Mouse (Mus musculus) embryonic facial prominence, embryonic 12.5 days (tissue): ENCODE data around the gene Mtss1l. TPM values are rescaled to one million over a fixed set of nuclear protein-coding genes. Genes with fewer than 3 reads are reported as not detected.

ENCODE experiments used
- ATAC-seq: fragments of 200-750 bp; cut with Nextera tagmentation; 2 replicates; pipeline ENCODE4 v1.8.0; 2017; ENCODE audit not compliant: insufficient number of reproducible peaks, insufficient read depth, low FRiP score, low TSS enrichment
- H3K27ac ChIP-seq: fragments of 300-500 bp; sonication (generic); 2 replicates; pipeline ENCODE4 v1.5.1; 2016; ENCODE audit warnings: mild to moderate bottlenecking
- H3K27me3 ChIP-seq: fragments of 300-500 bp; sonication (generic); 2 replicates; pipeline ENCODE4 v1.6.1; 2016; ENCODE audit warnings: mild to moderate bottlenecking, moderate library complexity
- H3K36me3 ChIP-seq: fragments of 300-500 bp; sonication (generic); 2 replicates; pipeline ENCODE4 v1.6.1; 2016; ENCODE audit warnings: mild to moderate bottlenecking
- H3K4me1 ChIP-seq: fragments of 300-500 bp; sonication (generic); 2 replicates; pipeline ENCODE4 v1.6.1; 2016
- H3K4me2 ChIP-seq: fragments of 300-500 bp; sonication (generic); replicated peaks from 2 replicates; pipeline ENCODE4 v1.6.1; 2016; ENCODE audit warnings: mild to moderate bottlenecking, moderate library complexity
- H3K4me3 ChIP-seq: fragments of 300-500 bp; sonication (generic); 2 replicates; pipeline ENCODE4 v1.5.1; 2016; ENCODE audit warnings: mild to moderate bottlenecking
- H3K9ac ChIP-seq: fragments of 300-500 bp; sonication (generic); 2 replicates; pipeline ENCODE4 v1.6.1; 2016; ENCODE audit warnings: mild to moderate bottlenecking, moderate library complexity
- H3K9me3 ChIP-seq: fragments of 300-500 bp; sonication (generic); 2 replicates; pipeline ENCODE4 v1.6.1; 2016; ENCODE audit warnings: mild to moderate bottlenecking, moderate library complexity
- WGBS: fragments of 180-500 bp; shearing (Covaris S2); methylation state at CpG from one replicate; pipeline ENCODE4 v1.1.7; 2016; 5-methylcytosine and 5-hydroxymethylcytosine counted together
- polyA plus RNA-seq: library from polyadenylated mRNA; unstranded; fragments of >200 nt; fragmentation: Nextera tagmentation; extraction: Ambion mirVana; gene quantifications from 2 replicates; pipeline ENCODE4 v1.2.1, GENCODE M21; 2016

Gene Mtss1l
- polyA plus RNA-seq, 1 experiment from 2014 or later, result 10.9 TPM

- no peak overlapping the region for H3K27ac ChIP-seq
- WGBS, result 83% methylated on average over 4 of the region's 4 CpGs
- H3K9ac ChIP-seq, result no peak overlapping the region
- ATAC-seq, result no peak
- H3K4me3 ChIP-seq, result no peak overlapping the region
- H3K27me3 ChIP-seq, result no peaks in the 10 kb centered on the region
- no peak overlapping the region for H3K4me2 ChIP-seq
- no peaks in the 10 kb centered on the region for H3K4me1 ChIP-seq
- no peaks in the 10 kb centered on the region for H3K9me3 ChIP-seq
- H3K36me3 ChIP-seq, result peaks cover 7% of the 10 kb centered on the region; the same call in 1 of the 2 replicates
Measured at GRCm38 (mm10) chr8:110696051-110696450, 25.2 kb upstream of the Mtss1l start.

- H3K27me3 ChIP-seq, result no peaks in the 10 kb centered on the region
- no peak overlapping the region for H3K27ac ChIP-seq
- 78% methylated on average over 5 of the region's 5 CpGs for WGBS
- peaks cover 12% of the 10 kb centered on the region for H3K36me3 ChIP-seq
- H3K9me3 ChIP-seq, result no peaks in the 10 kb centered on the region
- ATAC-seq, result no peak
- no peak overlapping the region for H3K4me2 ChIP-seq
- H3K4me1 ChIP-seq, result peaks cover 7% of the 10 kb centered on the region; the same call in 1 of the 2 replicates
- H3K4me3 ChIP-seq, result no peak overlapping the region
- no peak overlapping the region for H3K9ac ChIP-seq
Measured at GRCm38 (mm10) chr8:110697571-110697970, 23.7 kb upstream of the Mtss1l start.

- peaks cover 12% of the 10 kb centered on the region for H3K4me1 ChIP-seq
- no peaks in the 10 kb centered on the region for H3K27me3 ChIP-seq
- 88% methylated on average over 1 of the region's 1 CpGs for WGBS
- peaks cover 12% of the 10 kb centered on the region for H3K36me3 ChIP-seq
- H3K4me3 ChIP-seq, result no peak overlapping the region
- no peak for ATAC-seq
- H3K27ac ChIP-seq, result no peak overlapping the region
- no peak overlapping the region for H3K9ac ChIP-seq
- no peak overlapping the region for H3K4me2 ChIP-seq
- no peaks in the 10 kb centered on the region for H3K9me3 ChIP-seq
Measured at GRCm38 (mm10) chr8:110698098-110698497, 23.2 kb upstream of the Mtss1l start.

GRCm38 (mm10) chr8:110699501-110699900 is 21.8 kb upstream of the Mtss1l start:
- no peak for ATAC-seq
- H3K27ac ChIP-seq, result no peak overlapping the region
- no peaks in the 10 kb centered on the region for H3K9me3 ChIP-seq
- H3K4me1 ChIP-seq, result peaks cover 15% of the 10 kb centered on the region
- H3K36me3 ChIP-seq, result peaks cover 12% of the 10 kb centered on the region
- H3K4me2 ChIP-seq, result no peak overlapping the region
- H3K27me3 ChIP-seq, result no peaks in the 10 kb centered on the region
- 81% methylated on average over 7 of the region's 7 CpGs for WGBS
- H3K9ac ChIP-seq, result no peak overlapping the region
- H3K4me3 ChIP-seq, result no peak overlapping the region

- H3K4me1 ChIP-seq, result peaks cover 15% of the 10 kb centered on the region
- H3K9ac ChIP-seq, result no peak overlapping the region
- ATAC-seq, result no peak
- peaks cover 12% of the 10 kb centered on the region; the same call in 1 of the 2 replicates for H3K36me3 ChIP-seq
- H3K4me3 ChIP-seq, result no peak overlapping the region
- H3K27ac ChIP-seq, result no peak overlapping the region
- no peak overlapping the region for H3K4me2 ChIP-seq
- no peaks in the 10 kb centered on the region for H3K9me3 ChIP-seq
- no peaks in the 10 kb centered on the region for H3K27me3 ChIP-seq
- 85% methylated on average over 2 of the region's 2 CpGs for WGBS
Measured at GRCm38 (mm10) chr8:110700561-110700960, 20.7 kb upstream of the Mtss1l start.

- Histone ChIP-seq H3K9ac (no peak overlapping the region), H3K4me3 (no peak overlapping the region), H3K27me3 (no peaks in the 10 kb centered on the region), H3K9me3 (no peaks in the 10 kb centered on the region), H3K36me3 (peaks cover 16% of the 10 kb centered on the region; the same call in 1 of the 2 replicates), H3K27ac (peak overlapping the region; percentile 73), H3K4me1 (peaks cover 15% of the 10 kb centered on the region), H3K4me2 (no peak overlapping the region)
- ATAC-seq, result 0 out of 2 replicates have a peak, but pooled peaks have one; percentile 64
- WGBS, result 33% methylated on average over 9 of the region's 9 CpGs
Measured at GRCm38 (mm10) chr8:110702636-110703459, 18.4 kb upstream of the Mtss1l start.

GRCm38 (mm10) chr8:110703460-110704061 is 17.7 kb upstream of the Mtss1l start:
- Histone ChIP-seq H3K4me3 (no peak overlapping the region), H3K9ac (no peak overlapping the region), H3K36me3 (peaks cover 16% of the 10 kb centered on the region; the same call in 1 of the 2 replicates), H3K4me2 (no peak overlapping the region), H3K4me1 (peaks cover 15% of the 10 kb centered on the region), H3K27me3 (no peaks in the 10 kb centered on the region), H3K27ac (0 out of 2 replicates have a peak overlapping the region, but pooled peaks have one; percentile 13), H3K9me3 (no peaks in the 10 kb centered on the region)
- ATAC-seq, result no peak
- WGBS, result 80% methylated on average over 9 of the region's 9 CpGs

GRCm38 (mm10) chr8:110704103-110704502 is 17.2 kb upstream of the Mtss1l start:
- H3K4me3 ChIP-seq, result no peak overlapping the region
- no peak overlapping the region for H3K9ac ChIP-seq
- peaks cover 15% of the 10 kb centered on the region for H3K4me1 ChIP-seq
- H3K27me3 ChIP-seq, result no peaks in the 10 kb centered on the region
- 80% methylated on average over 3 of the region's 3 CpGs for WGBS
- 0 out of 2 replicates have a peak overlapping the region, but pooled peaks have one; percentile 13 for H3K27ac ChIP-seq
- no peaks in the 10 kb centered on the region for H3K9me3 ChIP-seq
- peaks cover 15% of the 10 kb centered on the region; the same call in 1 of the 2 replicates for H3K36me3 ChIP-seq
- no peak for ATAC-seq
- no peak overlapping the region for H3K4me2 ChIP-seq

- 65% methylated on average over 14 of the region's 14 CpGs for WGBS
- Histone ChIP-seq H3K9ac (no peak overlapping the region; the same call in 1 of the 2 replicates), H3K4me3 (no peak overlapping the region), H3K36me3 (peaks cover 13% of the 10 kb centered on the region), H3K27me3 (no peaks in the 10 kb centered on the region), H3K4me1 (peaks cover 22% of the 10 kb centered on the region), H3K9me3 (no peaks in the 10 kb centered on the region), H3K27ac (0 out of 2 replicates have a peak overlapping the region, but pooled peaks have one; percentile 8), H3K4me2 (no peak overlapping the region)
- ATAC-seq, result no peak
Measured at GRCm38 (mm10) chr8:110705391-110706287, 15.6 kb upstream of the Mtss1l start.

GRCm38 (mm10) chr8:110706288-110706870 is 14.9 kb upstream of the Mtss1l start:
- Histone ChIP-seq H3K36me3 (peaks cover 20% of the 10 kb centered on the region), H3K27me3 (no peaks in the 10 kb centered on the region), H3K27ac (0 out of 2 replicates have a peak overlapping the region, but pooled peaks have one; percentile 8), H3K9ac (no peak overlapping the region), H3K9me3 (no peaks in the 10 kb centered on the region), H3K4me3 (no peak overlapping the region), H3K4me1 (peaks cover 25% of the 10 kb centered on the region), H3K4me2 (no peak overlapping the region)
- WGBS, result 91% methylated on average over 3 of the region's 3 CpGs
- ATAC-seq, result no peak

- 89% methylated on average over 11 of the region's 11 CpGs for WGBS
- Histone ChIP-seq H3K36me3 (peaks cover 24% of the 10 kb centered on the region), H3K4me1 (peaks cover 9% of the 10 kb centered on the region; the same call in 1 of the 2 replicates), H3K4me2 (no peak overlapping the region), H3K9ac (no peak overlapping the region), H3K4me3 (no peak overlapping the region), H3K9me3 (no peaks in the 10 kb centered on the region), H3K27ac (no peak overlapping the region), H3K27me3 (no peaks in the 10 kb centered on the region)
- no peak for ATAC-seq
Measured at GRCm38 (mm10) chr8:110708429-110708828, 12.8 kb upstream of the Mtss1l start.
